Mouse (Mus musculus) brain, embryonic 18.5 days (tissue): Measurements from ENCODE around the gene Arpc2.

Source experiments
- DNase-seq: peaks from one replicate; pipeline ENCODE4 v3.0.0-alpha.2; 2012; ENCODE audit warnings: low read depth, low spot score

Gene Arpc2

GRCm38 (mm10) chr1:74235938-74236589, at the start of gene Arpc2:
Gene Arpc2 (plus strand): TSS chr1:74236084.
- peak; percentile 90 for DNase-seq

- DNase-seq, result no peak
These were observed 45.4 kb upstream of the Arpc2 start for GRCm38 (mm10) chr1:74190471-74190870.

DNA sequence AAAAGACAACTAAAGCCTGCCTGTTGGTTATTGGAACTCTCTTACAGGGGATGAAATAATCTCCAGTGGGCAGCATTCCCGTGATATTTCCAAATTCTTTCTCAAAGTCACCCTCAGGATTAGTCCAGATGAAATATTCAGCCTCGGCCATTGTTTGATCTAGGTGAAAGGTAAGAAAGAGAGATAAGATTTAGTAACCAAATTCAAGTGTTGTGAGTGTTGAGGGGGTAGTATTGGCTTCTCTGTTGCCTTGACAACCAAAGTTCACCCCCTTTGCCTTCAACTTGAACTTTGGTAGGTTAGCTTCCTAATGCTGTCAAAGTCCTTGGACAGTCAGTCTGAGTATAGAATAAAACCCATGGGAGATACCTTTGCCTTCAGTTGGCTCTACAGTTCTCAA, 43.2 kb upstream of the Arpc2 start:
- DNase-seq, result no peak

DNA sequence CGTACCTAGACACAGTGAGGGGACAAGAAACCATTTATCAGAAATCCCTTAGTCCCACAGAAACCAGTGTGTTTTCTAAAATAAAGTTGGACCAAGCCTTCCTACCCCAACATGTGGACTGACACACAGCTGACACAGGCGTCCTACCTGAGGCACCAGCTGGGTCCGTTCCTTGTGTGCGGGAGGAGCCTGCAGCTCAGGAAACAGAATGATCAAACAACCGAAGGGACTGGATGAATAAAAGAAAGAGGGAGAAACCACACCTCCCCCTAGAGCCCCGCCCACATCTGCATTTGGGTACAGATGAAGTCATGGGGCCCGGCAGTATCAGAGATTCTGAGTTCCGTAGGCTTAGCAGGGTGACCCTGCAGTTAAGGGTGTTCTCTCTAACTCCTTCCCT, 41.4 kb upstream of the Arpc2 start, which contains the start of gene Cxcr1:
Gene Cxcr1, minus strand, starts transcription at position 187 of the 400 bp plus-strand sequence.
- DNase-seq, result no peak

DNA sequence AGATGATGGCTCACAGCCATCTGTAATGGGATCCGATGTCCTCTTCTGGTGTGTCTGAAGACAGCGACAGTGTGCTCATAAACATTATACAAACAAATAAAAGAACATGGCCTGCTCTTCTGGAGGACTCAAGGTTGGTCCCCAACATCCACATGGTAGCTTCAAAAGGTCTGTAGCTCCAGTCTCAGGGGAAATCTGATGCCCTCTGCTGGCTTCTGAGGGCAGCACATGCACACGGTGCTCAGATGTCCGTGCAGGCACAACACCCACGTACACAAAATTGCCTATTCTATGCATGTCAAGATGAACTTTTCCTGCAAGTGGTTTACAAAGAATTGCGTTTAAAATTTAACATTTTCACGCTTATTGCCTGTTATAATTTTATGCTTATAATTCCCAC, 39.9 kb upstream of the Arpc2 start:
- no peak for DNase-seq

GRCm38 (mm10) chr1:74196621-74197419, 39.1 kb upstream of the Arpc2 start:
- no peak for DNase-seq

- no peak for DNase-seq
These were observed 38.0 kb upstream of the Arpc2 start for GRCm38 (mm10) chr1:74197726-74198470.

DNA sequence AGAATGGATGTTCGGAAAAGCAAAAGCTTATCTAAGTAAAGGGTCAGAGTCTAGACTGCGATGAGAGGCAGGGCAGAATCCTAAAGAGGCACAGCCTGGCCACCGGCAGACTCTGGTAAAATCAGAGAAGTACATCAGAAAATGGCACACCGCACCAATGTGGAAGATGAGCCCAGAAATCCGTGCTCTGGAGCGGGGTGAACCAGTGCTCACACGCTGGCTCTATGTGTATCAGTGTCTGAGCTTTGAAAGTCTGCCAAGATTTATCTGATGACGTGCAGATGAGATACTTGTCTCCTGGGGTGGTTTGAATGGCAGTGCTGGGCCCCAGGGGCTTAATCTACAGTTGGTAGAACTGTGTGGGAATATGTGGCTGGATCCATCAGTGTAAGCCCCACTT, 36.8 kb upstream of the Arpc2 start:
- DNase-seq, result no peak

DNA sequence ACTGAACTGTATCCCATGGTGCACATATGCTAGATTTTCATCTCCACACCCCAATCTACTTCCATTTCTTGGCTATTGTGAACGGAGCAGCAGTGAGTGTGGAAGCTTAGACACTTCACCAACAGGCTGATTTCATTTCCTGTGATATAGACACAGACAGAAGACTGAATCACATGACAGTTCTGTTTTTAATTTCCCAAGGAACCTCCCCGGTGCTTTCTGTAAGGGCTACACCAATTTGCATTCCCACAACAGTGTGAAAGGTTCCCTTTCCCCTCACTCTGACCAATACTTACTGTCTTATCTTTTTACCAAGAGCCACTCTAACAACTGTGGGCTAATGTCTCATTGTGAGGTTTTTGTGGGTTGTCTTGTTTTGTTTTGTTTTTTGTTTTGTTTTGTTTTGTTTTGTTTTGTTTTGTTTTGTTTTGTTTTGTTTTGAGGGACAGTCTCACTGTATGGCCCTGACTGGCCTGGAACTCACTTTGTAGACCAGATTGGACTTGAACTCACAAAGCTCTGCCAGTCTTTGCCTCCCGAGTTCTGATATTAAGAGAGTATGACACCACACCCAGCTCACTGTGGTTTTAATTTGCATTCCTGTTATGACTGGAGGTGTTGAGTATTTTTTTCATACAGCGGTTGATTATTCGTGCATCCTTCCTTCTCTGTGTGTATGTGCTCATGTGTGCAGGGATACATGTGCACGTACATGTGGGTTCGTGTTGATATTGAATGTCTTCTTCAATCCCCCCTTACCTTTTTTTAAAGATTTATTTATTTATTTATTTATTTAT, 34.6 kb upstream of the Arpc2 start:
- DNase-seq, result no peak

DNA sequence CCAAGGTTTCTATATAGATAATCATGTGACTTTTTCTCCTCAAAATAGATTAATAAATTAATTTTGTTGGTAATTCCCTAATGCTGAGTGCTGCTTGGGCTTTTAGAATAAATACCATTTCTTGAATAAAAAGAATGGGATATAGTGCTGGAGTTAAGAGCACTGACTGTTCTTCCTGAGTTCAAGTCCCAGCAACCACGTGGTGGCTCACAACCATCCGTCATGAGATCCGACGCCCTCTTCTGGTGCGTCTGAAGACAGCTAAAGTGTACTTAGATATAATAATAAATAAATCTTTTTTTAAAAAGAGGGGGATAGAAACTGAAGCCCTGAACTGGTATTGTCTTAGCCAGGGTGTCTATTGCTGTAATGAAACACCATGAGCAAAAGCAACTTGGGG, 32.4 kb upstream of the Arpc2 start:
- no peak for DNase-seq

- DNase-seq, result no peak
These were observed 30.0 kb upstream of the Arpc2 start for GRCm38 (mm10) chr1:74205881-74206280.

GRCm38 (mm10) chr1:74206642-74207041, 29.2 kb upstream of the Arpc2 start:
- DNase-seq, result no peak

DNA sequence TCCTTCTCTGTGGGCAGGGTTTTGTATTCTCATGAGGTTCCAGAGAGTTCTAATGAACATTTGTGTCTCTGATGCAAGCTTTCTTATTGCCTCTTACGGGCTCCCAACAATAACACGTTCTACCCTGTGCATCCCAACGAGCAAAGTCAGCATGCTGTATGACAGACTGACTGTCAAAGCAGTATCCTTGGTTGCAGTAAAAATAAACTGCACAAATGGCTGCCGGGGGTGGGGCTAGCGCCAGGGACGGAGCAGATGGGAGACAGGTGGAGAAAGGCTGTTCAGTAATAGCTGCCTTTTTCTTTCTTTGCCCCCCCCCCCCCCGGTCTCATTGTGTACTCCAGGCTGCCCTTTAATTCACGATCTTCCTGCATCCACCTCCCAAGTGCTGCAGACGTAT, 28.0 kb upstream of the Arpc2 start:
- no peak for DNase-seq

GRCm38 (mm10) chr1:74208941-74209340, 26.9 kb upstream of the Arpc2 start:
- DNase-seq, result no peak

DNA sequence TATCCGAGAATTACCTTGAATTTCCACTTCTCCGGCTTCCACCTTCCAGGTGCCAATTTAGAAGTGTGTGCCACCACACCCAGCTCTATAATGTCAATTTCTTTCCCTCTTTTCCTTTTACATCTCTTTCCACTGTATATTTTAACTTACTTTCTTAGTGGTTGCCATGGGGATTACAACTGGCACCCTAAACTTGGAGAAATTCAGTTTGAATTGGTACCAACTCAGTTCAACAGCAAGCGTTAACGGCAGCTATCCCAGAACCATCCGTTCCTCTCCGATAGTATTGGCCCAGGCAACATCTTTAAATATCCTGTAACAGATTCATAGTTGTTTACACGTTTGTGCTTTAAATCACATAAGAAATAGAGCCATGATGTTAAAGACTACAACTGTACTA, 16.0 kb upstream of the Arpc2 start:
- peak; percentile 39 for DNase-seq

DNA sequence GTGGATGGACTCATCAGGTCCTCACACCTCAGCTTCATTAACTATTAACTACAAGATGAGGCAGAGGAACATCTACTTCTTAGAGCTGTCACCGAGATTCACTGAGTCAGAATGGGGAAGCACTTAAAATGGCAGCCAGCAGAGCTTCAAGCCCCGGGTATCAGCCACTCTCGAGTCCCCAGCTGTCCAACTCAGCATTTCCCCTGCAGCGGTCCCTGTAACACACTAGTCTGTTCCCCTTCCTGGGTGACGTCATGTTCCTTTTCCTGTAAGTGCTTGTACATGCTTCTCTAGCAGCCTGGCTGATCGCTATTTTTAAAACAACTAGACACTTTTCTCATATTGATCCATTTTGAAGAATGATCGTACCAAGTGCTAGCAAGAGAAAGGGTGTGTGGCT, 8.6 kb upstream of the Arpc2 start:
- no peak for DNase-seq

DNA sequence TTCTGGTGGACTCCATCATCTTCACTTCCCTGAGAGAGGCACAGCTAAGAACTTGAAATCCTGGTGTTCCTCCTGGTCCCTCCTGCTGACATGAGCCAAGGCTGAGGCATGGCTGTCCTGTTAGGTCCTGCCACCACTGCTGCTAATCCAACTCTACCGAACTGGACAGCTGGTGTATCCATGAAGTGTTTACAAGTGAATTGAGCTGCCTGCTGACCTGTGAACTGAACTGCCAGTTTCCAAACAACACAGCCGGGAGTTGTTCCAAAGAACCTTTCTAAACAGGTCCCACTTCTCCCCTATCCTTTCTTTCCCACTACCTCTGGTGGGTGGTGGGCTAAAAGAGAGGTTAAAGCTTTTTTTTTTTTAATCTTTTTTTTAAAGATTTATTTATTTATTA, 5.9 kb upstream of the Arpc2 start:
- no peak for DNase-seq

DNA sequence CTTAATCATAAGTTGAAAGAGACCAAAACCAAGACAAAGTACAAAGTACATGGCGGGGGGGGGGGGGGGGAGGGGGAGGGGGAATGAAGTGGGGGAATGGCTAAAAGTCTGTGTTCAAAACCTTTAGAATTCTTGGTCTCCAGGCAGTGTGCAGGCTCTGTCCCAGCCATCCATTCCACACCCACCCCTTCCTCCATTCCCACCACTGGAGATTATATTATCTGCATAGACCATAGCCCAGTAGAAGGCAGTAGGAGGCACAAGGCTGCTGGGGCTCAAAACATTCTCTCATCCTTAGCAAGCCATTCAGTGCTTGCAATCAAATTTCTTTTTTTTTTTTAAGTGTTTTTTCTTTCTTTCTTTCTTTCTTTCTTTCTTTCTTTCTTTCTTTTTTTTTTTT, 4.9 kb upstream of the Arpc2 start:
- DNase-seq, result no peak

DNA sequence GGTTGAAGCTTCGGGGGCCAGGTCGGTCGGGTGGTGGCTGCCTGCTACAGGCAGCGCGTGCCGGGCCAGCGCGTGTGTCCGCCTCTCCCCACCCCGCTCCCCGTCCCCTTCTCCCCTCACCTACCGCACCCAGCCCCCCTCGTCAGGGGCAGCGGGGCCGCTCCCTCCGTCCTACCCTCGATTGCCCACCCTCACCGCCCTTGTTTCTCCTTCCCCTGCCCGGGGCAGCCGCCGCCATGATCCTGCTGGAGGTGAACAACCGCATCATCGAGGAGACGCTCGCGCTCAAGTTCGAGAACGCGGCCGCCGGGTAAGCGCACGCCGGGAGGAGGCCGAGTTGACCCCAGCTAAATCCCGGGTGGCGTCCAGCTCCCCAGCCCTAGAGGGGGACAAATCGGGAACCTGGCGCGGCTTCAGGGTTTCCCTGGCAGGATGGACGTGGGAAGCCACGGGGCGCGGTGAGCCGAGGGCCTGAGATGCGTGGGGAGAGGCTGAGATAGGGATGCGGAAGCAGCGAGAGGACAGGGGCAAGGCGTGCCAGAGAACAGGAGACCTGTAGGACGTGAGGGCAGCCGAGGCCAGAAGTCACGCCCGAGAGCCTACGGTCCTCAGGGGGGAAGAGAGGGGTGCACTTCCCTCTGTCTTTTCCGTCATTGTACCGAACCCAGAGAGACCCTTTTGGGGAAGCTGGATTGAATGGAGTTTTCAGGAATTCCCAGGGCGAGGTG, 870 bp downstream of the Arpc2 start:
- no peak for DNase-seq

DNA sequence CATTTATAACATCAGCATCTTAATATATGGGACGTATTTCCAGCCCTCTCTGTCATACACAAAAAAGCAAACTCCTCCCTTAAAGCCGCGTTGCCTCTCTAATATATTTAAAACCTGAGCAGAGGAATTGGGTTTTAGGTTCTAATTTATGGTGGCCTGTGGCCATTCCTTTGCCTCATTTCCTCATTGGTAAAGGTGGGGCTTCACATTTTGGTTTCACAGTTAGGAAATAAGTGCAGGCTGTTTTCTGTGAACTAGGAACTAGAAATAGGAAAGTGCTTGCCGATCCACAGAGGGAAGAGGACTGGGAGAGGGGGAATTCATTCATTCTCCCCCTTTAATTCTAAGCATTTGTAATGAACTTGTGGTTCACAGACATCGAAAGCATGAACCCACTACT, 1.8 kb downstream of the Arpc2 start:
- DNase-seq, result no peak

DNA sequence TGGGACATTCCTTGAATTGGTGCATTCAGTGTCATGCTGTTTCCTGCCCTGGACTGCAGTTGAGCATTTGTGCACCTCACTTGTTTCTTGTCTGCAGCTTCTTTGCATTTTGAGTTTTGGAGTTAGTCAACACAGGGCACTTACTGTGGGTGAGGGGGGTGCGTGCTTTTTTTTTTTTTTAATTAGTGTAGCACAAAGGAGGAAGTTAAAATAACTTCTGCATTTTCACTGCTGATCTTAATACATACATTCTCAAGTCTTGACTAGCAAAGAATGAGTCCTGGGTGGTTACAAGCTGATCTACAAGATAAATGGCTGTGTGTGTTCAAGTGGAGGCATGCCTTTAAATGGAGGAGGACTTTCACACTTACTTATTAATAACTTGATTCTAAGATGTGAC, 2.3 kb downstream of the Arpc2 start:
- no peak for DNase-seq
